Mouse (Mus musculus) thymus, postnatal 36 days (tissue): ENCODE measurements around the gene Gm5244.

Experiments used
- DNase-seq, 2 experiments: peaks; one replicate each; pipeline ENCODE4 v3.0.0; 2022; ENCODE audit warnings: mixed read lengths in 2 of 2

The Gm5244 gene

GRCm38 (mm10) chr19:12846382-12846781 is at the start of gene Gm5244:
Gene Gm5244, plus strand, starts transcription at chr19:12846682.
- DNase-seq, result no peak

GRCm38 (mm10) chr19:12797071-12797470 is 49.4 kb upstream of the Gm5244 start:
- DNase-seq, result no peak

DNA sequence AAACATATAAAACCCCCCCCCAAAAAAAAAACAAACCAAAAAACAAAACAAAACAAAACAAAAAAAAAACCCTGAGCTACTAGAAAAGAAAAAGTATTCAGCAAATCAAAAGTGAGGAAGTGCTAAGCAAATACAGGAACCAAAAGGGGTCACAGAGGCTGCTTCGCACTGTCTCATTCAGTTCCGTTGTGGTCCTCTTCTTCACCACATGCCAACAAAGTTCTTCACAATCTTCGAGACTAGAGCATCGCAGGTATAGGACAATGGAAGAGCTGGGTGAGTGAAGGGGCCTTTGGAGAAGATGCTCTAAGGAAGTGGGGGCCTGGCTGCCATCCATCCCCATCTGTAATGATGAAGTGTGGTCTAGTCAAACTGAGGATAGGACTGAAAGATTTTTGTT is 48.1 kb upstream of the Gm5244 start:
- peak; percentile 37 to 52 for DNase-seq

DNA sequence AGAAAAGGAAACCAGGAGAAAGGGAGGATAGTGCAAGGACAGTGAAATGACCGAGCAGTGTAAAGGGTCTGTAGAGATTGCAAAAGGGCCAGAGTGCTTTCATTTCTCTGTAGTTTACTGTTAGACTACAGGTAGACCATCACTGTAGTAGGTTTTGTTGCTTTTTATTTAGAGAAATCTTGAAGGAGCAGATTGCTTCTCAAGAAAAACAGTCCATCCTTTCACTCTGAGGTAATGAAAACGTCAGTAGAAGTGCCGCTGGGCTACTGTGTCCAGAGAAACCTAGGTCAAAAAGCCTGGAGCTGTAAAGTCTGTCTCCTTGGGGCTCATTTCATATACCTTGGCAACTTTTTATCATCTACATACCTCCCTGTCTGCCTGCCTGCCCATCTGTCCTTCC is 47.4 kb upstream of the Gm5244 start:
- no peak for DNase-seq

- no peak for DNase-seq
Observed at GRCm38 (mm10) chr19:12800621-12801020, 45.9 kb upstream of the Gm5244 start.

DNA sequence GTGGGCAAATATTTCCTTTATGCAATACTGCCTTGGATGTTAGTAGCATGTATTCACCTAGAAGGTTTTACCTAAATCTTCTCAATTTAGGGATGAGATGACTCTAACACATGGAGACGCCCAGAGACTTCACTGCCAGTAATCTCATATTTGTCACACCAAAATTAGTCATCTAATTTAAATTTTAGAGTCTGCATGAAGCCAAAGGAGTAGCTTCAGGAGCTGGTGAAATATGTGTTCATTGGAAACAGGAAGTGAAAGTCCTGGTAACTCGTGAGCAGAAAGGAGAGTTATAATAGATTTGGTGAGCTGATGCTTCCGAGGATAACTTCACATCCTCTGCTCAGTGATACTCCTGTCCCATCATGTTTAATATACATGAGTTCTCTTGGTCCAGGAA is 45.4 kb upstream of the Gm5244 start:
- DNase-seq, result no peak

DNA sequence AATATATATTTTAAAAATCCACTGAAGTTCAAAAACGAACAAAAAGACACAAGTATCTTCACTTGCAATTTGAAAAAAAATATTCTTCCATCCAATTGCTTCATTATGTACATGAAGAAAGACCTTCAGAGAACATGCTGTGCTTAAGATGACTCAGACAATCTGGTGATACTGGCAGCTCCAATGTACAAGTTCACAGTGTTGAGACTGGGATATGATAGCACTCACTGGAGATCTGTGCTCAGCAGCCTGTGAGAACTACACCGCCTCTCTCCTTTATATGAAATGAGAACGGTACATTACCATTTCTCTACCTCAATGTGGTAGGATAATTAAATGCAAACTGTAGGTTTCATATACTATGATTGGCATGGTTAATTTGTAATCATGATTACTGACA is 43.7 kb upstream of the Gm5244 start:
- DNase-seq, result no peak

GRCm38 (mm10) chr19:12804237-12804636 is 42.2 kb upstream of the Gm5244 start:
- DNase-seq, result no peak

- DNase-seq, result no peak
Observed at GRCm38 (mm10) chr19:12805730-12806129, 40.8 kb upstream of the Gm5244 start.

GRCm38 (mm10) chr19:12806214-12806613 is 40.3 kb upstream of the Gm5244 start:
- no peak for DNase-seq

DNA sequence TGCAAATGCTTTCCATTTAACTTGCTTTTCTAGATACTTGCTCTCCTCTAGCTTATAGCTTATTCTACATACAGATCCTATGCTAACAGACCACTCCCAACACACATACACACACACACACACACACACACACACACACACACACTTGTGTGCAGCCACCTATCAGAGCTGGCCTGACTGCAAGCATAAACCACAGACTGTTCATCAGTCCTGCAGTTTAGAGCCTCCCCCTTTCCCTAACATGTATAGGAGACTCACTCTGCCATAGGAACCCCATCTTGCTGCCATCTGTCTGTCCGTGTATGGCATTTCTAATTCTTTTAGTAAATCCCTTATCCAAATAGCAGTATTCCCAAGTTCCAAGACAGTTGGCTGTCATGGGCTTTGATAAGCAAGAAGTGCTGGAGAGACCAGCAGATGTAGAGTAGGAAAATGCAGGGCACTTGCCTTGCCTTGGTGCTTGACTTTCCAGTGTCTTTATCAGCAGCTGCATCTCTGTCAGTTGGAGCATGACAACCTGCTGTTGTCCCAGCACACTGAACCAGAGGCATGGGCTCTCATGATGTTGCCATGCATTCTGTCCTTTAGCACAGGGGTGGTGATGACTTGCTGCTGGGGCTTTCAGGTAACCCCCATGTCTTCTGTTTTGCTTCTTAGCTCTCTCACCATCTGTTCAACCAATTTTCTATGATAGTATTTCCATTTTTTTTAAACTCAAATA is 33.7 kb upstream of the Gm5244 start:
- DNase-seq, result no peak

DNA sequence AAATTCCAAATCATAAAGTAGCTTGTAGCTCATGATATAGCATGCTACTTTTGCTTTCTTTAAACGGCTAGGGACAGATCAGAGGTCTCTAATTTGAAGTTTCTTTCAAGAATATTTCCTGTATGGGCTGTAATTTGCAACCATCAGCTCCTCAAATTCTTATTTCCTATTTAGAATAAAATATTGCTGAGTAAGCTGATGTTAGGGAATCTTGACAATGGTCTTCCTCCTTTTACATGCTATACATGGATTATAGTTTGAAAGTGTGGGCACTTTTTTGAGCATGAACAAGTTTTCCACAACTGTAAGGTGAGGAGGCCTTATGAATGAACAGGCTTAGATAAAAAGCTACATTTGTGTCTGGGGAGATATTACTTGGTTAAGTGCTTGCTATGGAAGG is 32.6 kb upstream of the Gm5244 start:
- no peak for DNase-seq

DNA sequence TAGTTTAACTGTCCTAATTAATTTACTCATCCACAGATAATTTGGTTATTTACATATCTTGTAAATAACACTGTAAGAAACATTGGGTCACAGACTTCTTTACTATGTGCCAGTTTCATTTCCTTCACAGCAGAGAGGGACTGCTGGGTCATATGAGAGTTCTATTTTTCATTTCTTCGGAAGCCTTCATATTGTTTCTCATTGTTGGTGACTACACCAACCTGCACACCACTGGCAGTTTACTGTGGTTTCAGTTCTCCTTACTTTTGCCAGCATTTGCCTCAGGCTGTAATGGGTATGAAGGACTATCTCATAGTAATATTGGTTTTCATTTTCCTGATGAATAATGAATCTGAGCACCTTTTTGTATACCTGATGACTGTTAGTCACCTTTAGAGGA is 28.0 kb upstream of the Gm5244 start:
- DNase-seq, result no peak

DNA sequence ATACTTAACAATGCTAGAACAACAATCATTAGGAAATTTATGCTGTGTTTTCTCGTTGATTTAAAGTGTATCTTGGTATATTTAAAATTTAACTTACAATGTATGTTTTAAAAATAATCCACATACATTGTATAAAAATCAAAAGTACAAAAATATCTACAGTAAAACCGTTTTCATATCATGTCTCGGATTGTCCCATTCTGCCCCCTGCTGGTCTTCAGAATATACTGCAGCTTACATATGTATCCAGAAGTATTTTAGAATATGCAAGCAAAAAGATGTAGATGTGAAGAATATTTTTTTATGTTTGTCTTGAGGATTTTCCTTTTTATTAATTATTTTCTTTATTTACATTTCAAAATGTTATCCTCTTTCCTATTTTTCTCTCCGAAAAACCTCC is 26.1 kb upstream of the Gm5244 start:
- no peak for DNase-seq

- peak; percentile 34 to 39 for DNase-seq
Observed at GRCm38 (mm10) chr19:12824549-12824948, 21.9 kb upstream of the Gm5244 start.

- DNase-seq, result no peak
Observed at GRCm38 (mm10) chr19:12830823-12831430, 15.6 kb upstream of the Gm5244 start.

- no peak for DNase-seq
Observed at GRCm38 (mm10) chr19:12831559-12831958, 14.9 kb upstream of the Gm5244 start.

DNA sequence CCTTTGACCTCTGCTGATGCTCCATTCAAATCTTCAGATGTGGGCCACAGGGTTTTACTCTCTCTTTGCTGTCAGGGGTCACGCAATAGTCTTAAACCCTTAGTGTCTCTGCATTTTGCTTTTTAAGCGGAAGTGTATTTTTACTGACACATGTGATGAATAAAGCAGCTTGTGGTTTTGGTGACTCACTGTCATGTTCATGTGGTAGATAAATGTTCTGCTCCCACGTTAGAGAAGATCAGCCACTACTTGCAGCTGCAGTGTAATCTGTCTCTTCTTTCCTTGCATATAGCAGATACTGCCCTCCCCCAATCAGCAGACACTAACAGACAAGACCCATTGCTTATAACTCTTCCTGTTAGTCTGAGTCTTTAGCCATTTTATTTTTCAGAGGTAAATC is 12.9 kb upstream of the Gm5244 start:
- DNase-seq, result no peak

DNA sequence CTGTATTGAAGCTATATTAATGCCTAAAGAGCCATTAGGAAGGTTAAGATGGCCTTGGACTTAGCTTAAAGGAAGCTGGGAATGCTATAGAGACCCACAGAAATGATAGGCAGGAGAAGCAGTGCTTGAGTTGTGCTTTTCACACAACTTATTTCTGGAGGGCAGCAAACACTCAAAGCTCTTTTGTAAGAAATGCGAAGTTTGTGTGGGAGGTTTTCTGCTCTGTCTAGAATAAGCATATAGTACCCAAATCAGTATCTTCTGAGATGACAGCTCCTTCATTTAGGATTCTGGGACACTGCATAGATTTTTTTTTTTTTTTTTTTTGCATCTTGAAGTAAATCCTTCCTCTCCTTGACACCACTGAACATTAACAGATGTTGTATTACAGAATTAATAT is 8.0 kb upstream of the Gm5244 start:
- DNase-seq, result no peak

- no peak for DNase-seq
Observed at GRCm38 (mm10) chr19:12856983-12857382, 10.5 kb downstream of the Gm5244 start, which contains the start of gene Olfr1444. Gene Olfr1444, plus strand, starts transcription at chr19:12857283.

GRCm38 (mm10) chr19:12883555-12883954 is 37.1 kb downstream of the Gm5244 start, which contains the start of gene Olfr1445:
Gene Olfr1445, plus strand, starts transcription at chr19:12883855.
- DNase-seq, result no peak

DNA sequence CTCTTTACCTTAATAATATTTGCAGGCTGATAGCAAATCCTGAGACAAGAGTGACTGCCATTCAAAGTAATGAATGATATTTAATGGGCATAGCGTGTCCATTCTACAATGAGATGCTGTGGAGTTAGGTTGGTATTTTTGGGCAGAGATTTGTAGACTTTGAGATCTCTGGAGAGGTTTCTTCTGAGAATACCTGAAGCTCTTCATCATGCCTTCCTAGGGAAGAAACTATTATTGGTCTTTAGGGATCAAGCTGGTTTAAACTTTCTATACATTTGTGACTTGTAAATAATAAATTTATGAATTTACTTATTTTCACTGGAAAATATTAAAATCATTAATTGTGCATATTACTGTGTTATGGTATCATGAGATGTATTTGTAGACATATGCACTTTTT is 46.9 kb downstream of the Gm5244 start, which contains the start of gene Olfr1446:
Gene Olfr1446 (minus strand): TSS at position 101 of the 400 bp plus-strand sequence.
- DNase-seq, result no peak
